Mouse (Mus musculus): ENCODE measurements around the gene Pnliprp1.

DNA sequence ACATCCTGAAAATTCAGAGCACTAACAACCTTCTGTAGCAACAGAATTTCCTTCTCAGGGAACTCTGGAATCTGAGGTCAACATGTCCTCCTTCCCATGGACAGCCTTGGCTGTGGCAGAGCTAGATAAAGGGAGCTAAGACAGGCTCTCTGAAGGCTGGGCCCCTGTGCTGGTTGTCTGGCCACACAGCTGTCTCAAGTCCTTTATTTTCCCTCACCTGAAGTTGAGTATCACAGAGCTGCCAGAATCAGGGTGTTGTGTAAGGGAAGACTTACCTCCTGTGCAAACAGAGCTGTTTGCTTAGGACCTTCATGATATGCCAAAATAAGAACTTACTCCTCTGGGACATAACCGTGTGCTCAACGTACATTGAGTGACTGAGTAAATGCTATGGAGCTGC, 32.5 kb upstream of the Pnliprp1 start:
- TF ChIP-seq CTCF (IDR thresholded peaks at IDR 0.05 in 2 of 3, conservative IDR thresholded peaks at IDR 0.05 in 1 of 3; ENCODE audit: control insufficient read depth in 1 of 3, insufficient read depth in 1 of 3, low read depth in 2 of 3, low read length in 3 of 3, poor library complexity in 1 of 3, severe bottlenecking in 1 of 3), result no peak
- no peak for TF ChIP-seq SMC3 (IDR thresholded peaks at IDR 0.05; ENCODE audit: low read depth, low read length)
- TF ChIP-seq ZKSCAN1 (IDR thresholded peaks at IDR 0.05; ENCODE audit: low read depth, low read length), result no peak
- TF ChIP-seq MAFK (IDR thresholded peaks at IDR 0.05; ENCODE audit: borderline replicate concordance, low read depth, low read length), result no peak
- no peak for TF ChIP-seq JUND (IDR thresholded peaks at IDR 0.05; ENCODE audit: low read depth, low read length)
- TF ChIP-seq KAT2A (conservative IDR thresholded peaks at IDR 0.05; ENCODE audit: low read depth, low read length), result no peak
